Mouse (Mus musculus) G1E (cell line): ENCODE measurements around the gene R3hdm4. TPM values are rescaled to one million over a fixed set of nuclear protein-coding genes. Genes with fewer than 3 reads are reported as not detected.
A peak's percentile ranks its signal among the peaks of the same experiment; 100 is the strongest.

Source experiments
- ATAC-seq: 2 replicates; pipeline ENCODE4 v1.8.0; 2016; ENCODE audit warnings: mild to moderate bottlenecking; ENCODE audit not compliant: insufficient number of reproducible peaks, poor library complexity, low FRiP score, severe bottlenecking; ENCODE audit errors: extremely low read depth
- DNase-seq: peaks from one replicate; pipeline ENCODE4 v3.0.0; 2012; ENCODE audit warnings: low spot score
- H3K27me3 ChIP-seq: 2 replicates; pipeline ENCODE4 v1.6.1; 2012; ENCODE audit warnings: mild to moderate bottlenecking, low read length, inconsistent platforms; ENCODE audit not compliant: insufficient read depth
- H3K36me3 ChIP-seq: replicated peaks from 2 replicates; pipeline ENCODE3; 2012; ENCODE audit warnings: mild to moderate bottlenecking, inconsistent platforms
- H3K4me1 ChIP-seq: 2 replicates; pipeline ENCODE4 v1.6.1; 2012; ENCODE audit warnings: low read depth, low read length, inconsistent platforms, mixed read lengths; ENCODE audit not compliant: insufficient read depth
- H3K4me3 ChIP-seq: 2 replicates; pipeline ENCODE4 v1.5.1; 2012; ENCODE audit warnings: low read depth, mild to moderate bottlenecking, inconsistent platforms, low read length, moderate library complexity, mixed read lengths
- H3K9me3 ChIP-seq: replicated peaks from 2 replicates; pipeline ENCODE4 v1.6.1; 2012; ENCODE audit warnings: inconsistent platforms
- CTCF ChIP-seq: IDR thresholded peaks from 2 replicates; pipeline ENCODE4 v1.5.1; 2012; ENCODE audit warnings: low read depth, low read length, inconsistent platforms, mixed read lengths
- GATA1 ChIP-seq: IDR thresholded peaks from 2 replicates; pipeline ENCODE4 v1.6.1; 2012; ENCODE audit warnings: borderline replicate concordance, low read length, inconsistent platforms, mixed read lengths
- GATA2 ChIP-seq: IDR thresholded peaks from 2 replicates; pipeline ENCODE4 v1.6.1; 2012; ENCODE audit warnings: low read depth, low read length, inconsistent platforms, borderline replicate concordance
- POLR2AphosphoS5 ChIP-seq: IDR thresholded peaks from 2 replicates; pipeline ENCODE4 v1.6.1; 2012; ENCODE audit warnings: low read depth, low read length, inconsistent platforms; ENCODE audit not compliant: insufficient replicate concordance
- TAL1 ChIP-seq: conservative IDR thresholded peaks from 2 replicates; pipeline ENCODE4 v1.6.1; 2012; ENCODE audit warnings: low read depth, low read length, inconsistent platforms, mixed read lengths
- polyA plus RNA-seq: library from polyadenylated mRNA; stranded (reverse); fragments of >175 nt; gene quantifications from 2 replicates; pipeline ENCODE4 v1.2.3, GENCODE M21; 2012
- total RNA-seq, 2 experiments: library from RNA; stranded (forward) in 1 of 2; stranded (reverse) in 1 of 2; fragments of 200-1000 nt in 1 of 2; fragments of >200 nt in 1 of 2; fragmentation: Nextera tagmentation in 1 of 2; gene quantifications; 2 replicates each; pipeline ENCODE4 v1.2.3; 2014 to 2017

The R3hdm4 gene
- total and polyA plus RNA-seq, 3 experiments = 35.8 to 203 (median 118) TPM

DNA sequence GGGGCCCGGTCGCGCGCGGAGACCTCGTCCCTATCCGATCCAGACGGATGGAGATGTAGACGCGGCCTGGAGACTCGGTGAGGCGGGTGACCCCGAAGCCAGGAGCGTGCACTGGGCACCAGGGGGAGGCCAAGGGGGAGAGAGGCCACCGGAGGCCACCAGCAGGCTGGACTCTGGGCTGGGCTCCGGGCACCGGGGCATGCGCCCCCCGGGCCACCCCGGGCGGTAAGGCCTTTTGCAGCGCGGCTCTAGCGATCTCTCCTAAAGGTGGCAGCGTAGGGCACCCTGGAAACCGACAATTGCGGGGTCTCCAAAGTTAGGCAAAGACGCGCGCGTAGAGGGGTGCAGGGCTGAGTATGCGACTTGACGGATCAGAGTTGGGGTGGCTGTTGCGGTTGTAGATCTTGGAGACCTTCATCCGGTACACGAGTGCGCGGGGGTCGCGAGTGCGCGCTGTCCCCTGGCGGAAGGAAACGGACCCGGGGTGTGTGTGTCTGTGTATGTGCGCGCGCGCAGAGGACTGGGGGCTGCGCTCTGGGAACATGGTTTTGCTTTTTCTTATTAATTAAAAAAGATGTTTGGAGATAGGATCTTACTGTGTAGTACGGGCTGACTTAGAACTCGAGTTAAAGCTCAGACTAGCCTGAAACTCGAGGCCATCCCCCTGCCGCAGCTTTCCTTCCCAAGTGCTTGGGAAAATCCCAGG, 6.5 kb upstream of the R3hdm4 start:
- Histone ChIP-seq H3K9me3 (no peaks in the 10 kb centered on the region), H3K4me3 (peak overlapping the region; percentile 95), H3K27me3 (no peaks in the 10 kb centered on the region), H3K4me1 (peaks cover 61% of the 10 kb centered on the region), H3K36me3 (peaks cover 34% of the 10 kb centered on the region)
- TF ChIP-seq GATA2 = no peak
- TF ChIP-seq CTCF = no peak
- TF ChIP-seq POLR2AphosphoS5 = no peak
- no peak for TF ChIP-seq TAL1
- TF ChIP-seq GATA1 = no peak
- ATAC-seq (no peak), DNase-seq (peak; percentile 58)

DNA sequence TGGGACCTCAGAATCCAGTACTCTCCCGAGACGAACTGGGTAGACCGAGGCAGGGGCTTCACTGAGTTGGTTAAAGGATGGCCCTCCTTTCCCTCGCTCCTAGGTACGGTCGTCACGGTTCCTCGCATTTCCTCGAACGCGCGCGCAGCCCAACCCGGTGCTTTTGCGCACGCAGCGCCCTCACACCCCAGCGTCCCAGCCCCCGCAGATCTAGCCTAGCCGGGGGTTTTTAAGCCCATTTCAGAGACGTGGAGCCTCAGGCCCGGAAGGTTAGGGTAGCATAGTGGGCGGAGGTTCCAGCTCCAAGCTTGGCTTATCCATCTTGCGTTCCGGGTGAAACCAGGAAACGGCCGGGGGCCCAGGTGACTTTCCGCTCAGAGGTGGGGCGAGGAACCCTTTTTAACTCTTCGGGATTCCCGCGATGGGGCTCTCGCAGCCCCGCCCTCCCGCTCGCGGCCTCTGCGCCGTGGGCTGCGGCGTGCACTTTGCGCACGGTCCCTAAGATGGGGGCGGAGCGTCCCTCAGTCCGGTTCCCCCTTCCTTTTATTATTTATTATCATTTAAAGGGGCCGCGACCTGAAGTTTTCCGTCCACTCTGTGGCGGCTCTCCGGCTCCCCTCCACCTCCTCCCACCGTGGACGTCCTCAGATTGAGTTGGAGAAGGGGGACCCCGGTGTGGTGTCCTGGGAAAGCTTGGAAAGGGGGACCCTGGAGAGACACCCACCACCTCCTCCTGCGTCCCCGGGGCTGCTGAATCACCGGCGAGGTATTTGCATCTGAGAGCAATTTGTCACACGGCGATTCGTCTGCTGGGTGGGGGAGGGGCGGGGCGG, 5.7 kb upstream of the R3hdm4 start, which contains the start of gene Arid3a:
TSS of gene Arid3a (plus strand) at position 553 of the 833 bp plus-strand sequence.
- Histone ChIP-seq H3K4me3 (peak within 1 kb of the TSS; percentile 95), H3K9me3 (peaks cover 1% of the 10 kb centered on the region), H3K4me1 (peaks cover 54% of the 10 kb centered on the region), H3K36me3 (peaks cover 26% of the 10 kb centered on the region), H3K27me3 (no peaks in the 10 kb centered on the region)
- TF ChIP-seq POLR2AphosphoS5 (no peak), TAL1 (no peak), CTCF (no peak), GATA1 (no peak), GATA2 (no peak)
- DNase-seq (peak; percentile 91), ATAC-seq (peak; percentile 59)

DNA sequence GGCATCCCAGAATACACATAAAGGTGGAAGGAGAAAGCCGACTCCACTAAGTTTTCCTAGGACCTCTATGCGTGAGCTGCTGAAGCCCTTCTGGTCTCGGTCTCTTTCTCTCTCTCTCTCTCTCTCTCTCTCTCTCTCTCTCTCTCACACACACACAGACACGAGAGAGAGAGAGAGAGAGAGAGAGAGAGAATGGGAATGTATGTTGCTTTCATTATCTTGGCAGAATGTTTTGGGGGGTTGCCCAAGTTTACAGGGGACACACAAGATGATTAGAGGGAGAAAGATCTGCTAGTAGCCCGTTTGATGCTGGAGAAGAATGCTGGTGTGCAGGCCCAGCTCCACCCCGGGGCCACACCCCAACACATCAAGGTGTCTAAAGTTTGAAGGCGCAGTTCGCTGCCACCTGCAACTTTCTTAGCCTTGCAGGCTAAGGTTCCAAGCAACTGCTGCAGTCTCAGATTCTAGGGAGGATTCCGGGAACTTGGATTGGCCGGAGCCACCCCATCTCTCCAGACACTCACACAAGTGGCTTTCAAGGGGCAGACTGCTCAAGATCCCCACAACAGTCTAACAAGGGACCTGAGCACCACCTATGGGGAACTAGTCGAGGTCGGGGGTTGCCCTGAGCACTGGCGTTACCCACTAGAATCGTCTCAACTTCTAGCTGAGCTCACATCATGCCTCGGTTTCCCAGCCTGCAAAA, 4.9 kb upstream of the R3hdm4 start:
- peaks cover 47% of the 10 kb centered on the region for H3K4me1 ChIP-seq
- ATAC-seq = no peak
- H3K36me3 ChIP-seq = peaks cover 19% of the 10 kb centered on the region
- DNase-seq = no peak
- TF ChIP-seq CTCF = no peak
- TF ChIP-seq GATA1 = no peak
- no peak for TF ChIP-seq POLR2AphosphoS5
- TF ChIP-seq GATA2 = no peak
- no peak for TF ChIP-seq TAL1
- H3K4me3 ChIP-seq = peak overlapping the region; percentile 95
- peaks cover 9% of the 10 kb centered on the region for H3K9me3 ChIP-seq
- no peaks in the 10 kb centered on the region; the same call in 1 of the 2 replicates for H3K27me3 ChIP-seq

DNA sequence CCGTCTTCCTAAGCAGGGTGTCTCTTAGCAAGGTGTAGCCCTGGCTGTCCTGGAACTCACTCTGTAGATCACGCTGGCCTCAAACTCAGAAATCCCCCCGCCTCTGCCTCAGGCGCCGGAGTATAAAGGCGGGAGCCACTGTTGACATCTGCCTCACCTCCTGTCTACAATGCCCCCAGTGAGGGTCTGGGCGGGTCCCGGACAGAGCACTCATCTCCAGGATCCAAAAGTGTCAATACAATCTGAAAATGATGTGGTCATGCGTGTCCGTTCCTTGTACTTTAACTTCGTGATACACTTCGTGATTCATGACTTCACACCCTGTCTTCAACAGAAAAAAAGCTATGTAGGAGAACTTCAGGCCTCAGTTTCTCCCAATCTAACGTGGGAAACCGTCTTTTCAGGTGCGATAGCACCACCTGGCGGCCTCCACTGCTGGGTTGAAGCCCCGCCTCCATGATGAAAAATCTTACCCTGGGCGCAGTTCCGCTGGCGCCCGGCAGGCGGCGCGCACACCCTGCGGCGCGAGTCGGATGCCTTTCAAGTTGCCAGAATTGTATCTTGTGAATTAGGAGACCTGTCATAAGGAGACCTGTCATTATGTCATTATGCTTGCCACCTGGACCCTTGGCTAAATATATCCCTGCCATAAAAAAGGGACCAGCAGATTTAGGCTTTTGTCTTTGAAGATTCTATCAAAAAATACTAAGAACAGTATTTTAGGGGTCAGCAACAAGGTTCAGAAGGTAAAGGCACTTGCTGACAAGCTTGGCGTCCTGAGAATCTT, 4.2 kb upstream of the R3hdm4 start:
- H3K9me3 ChIP-seq = peaks cover 15% of the 10 kb centered on the region
- DNase-seq (no peak), ATAC-seq (no peak)
- no peaks in the 10 kb centered on the region; the same call in 1 of the 2 replicates for H3K27me3 ChIP-seq
- TF ChIP-seq POLR2AphosphoS5 (no peak), CTCF (peak; percentile 100), GATA2 (no peak)
- peaks cover 11% of the 10 kb centered on the region for H3K36me3 ChIP-seq
- peak overlapping the region; percentile 35; the same call in 1 of the 2 replicates for H3K4me3 ChIP-seq
- H3K4me1 ChIP-seq = peaks cover 47% of the 10 kb centered on the region

DNA sequence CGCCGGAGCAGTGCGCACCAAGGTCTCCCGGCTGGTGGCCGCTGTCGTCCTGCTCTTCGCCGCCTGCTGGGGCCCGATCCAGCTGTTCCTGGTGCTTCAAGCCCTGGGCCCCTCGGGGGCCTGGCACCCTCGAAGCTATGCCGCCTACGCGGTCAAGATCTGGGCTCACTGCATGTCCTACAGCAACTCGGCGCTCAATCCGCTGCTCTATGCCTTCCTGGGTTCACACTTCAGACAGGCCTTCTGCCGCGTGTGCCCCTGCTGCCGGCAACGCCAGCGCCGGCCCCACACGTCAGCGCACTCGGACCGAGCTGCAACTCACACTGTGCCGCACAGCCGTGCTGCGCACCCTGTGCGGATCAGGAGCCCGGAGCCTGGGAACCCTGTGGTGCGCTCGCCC, 564 bp upstream of the R3hdm4 start:
- Histone ChIP-seq H3K4me3 (no peak overlapping the region), H3K4me1 (peaks cover 64% of the 10 kb centered on the region), H3K9me3 (peaks cover 15% of the 10 kb centered on the region), H3K27me3 (no peaks in the 10 kb centered on the region; the same call in 1 of the 2 replicates), H3K36me3 (no peaks in the 10 kb centered on the region)
- ATAC-seq (no peak), DNase-seq (no peak)
- TF ChIP-seq GATA2 (no peak), POLR2AphosphoS5 (no peak), TAL1 (no peak), GATA1 (no peak), CTCF (no peak)
